Mouse (Mus musculus) lung, adult 2 months (tissue): Measurements from ENCODE around the gene Uvrag. TPM values are rescaled to one million over a fixed set of nuclear protein-coding genes. Genes with fewer than 3 reads are reported as not detected.

Source experiments
- DNase-seq: peaks from one replicate; pipeline ENCODE4 v3.0.0; 2022
- H3K4me1 ChIP-seq: fragments of 200-500 bp; 2 replicates; pipeline ENCODE4 v1.6.1; 2011; ENCODE audit warnings: low read length; ENCODE audit not compliant: control insufficient read depth, insufficient read depth
- H3K4me3 ChIP-seq: fragments of 200-500 bp; replicated peaks from 2 replicates; pipeline ENCODE3; 2011; ENCODE audit warnings: low read depth, mild to moderate bottlenecking, control low read depth, low read length; ENCODE audit errors: extremely low read depth
- CTCF ChIP-seq: fragments of 200-500 bp; IDR thresholded peaks from 2 replicates; pipeline ENCODE4 v1.5.1; 2011; ENCODE audit warnings: mild to moderate bottlenecking, low read length, control low read depth; ENCODE audit not compliant: insufficient read depth
- POLR2A ChIP-seq: fragments of 200-500 bp; IDR thresholded peaks from 2 replicates; pipeline ENCODE4 v1.6.1; 2011; ENCODE audit warnings: low read depth, mild to moderate bottlenecking, control low read depth, low read length, borderline replicate concordance; ENCODE audit errors: extremely low read depth
- WGBS: fragments of 180-500 bp; shearing (Covaris S2); methylation state at CpG from one replicate; pipeline ENCODE4 v1.1.7; 2018; 5-methylcytosine and 5-hydroxymethylcytosine counted together
- polyA plus RNA-seq: library from polyadenylated mRNA; depleted of rRNA; stranded (reverse); fragments of >200 nt; gene quantifications from 2 replicates; pipeline ENCODE4 v1.2.3, GENCODE M21; 2012

Uvrag gene
- polyA plus RNA-seq, 1 experiment: 35.4 TPM

DNA sequence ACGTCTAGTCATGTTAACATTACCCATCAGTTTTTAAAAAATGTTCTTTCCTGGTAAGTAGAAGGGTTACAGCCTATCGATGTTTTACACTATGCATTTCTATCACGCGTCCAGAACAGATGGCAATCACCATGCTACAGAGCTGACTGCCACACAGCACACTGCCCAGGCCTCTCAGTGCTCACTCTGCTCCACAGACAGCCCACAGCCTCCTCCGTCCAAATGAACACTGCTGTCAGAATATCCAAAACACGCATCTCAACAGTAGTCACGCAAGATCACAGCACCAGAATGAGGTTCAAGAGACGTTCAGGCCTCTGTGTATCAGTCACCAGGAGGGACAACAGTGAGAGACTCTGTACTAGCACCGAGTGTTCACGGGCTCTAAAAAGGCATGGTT lies 115.0 kb downstream of the Uvrag start:
- DNase-seq: no peak
- Histone ChIP-seq H3K4me1 (0 out of 2 replicates have a peak, but pooled peaks cover 2% of the 10 kb centered on the region), H3K4me3 (no peak overlapping the region)
- no peak for TF ChIP-seq CTCF
- TF ChIP-seq POLR2A: no peak
- 90% methylated on average over 10 of the region's 10 CpGs for WGBS

DNA sequence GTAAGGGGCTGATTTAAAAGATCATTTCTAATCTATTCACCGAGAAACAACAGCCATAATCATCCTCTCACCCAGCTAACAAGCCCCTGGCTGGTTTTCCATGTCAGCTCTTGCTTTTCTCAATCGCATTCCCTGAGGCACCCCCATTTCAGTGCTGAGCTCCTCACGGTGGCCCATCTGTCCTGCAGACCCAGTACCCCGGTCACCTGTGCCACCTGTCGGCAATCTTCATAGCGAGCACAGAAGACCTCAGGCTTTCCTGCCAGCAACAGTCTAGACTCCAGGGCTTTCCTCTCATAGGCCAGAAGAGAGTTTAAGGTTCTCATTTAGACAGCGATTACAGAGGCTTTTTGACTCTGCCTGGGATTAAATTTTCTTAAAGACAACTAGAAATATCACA lies 115.7 kb downstream of the Uvrag start:
- no peak for DNase-seq
- TF ChIP-seq CTCF (no peak), POLR2A (no peak)
- Histone ChIP-seq H3K4me1 (0 out of 2 replicates have a peak, but pooled peaks cover 4% of the 10 kb centered on the region), H3K4me3 (no peak overlapping the region)
- 87% methylated on average over 7 of the region's 7 CpGs for WGBS

GRCm38 (mm10) chr7:99024791-99025190 lies 116.2 kb downstream of the Uvrag start:
- no peak for TF ChIP-seq POLR2A
- no peak for TF ChIP-seq CTCF
- 0 out of 2 replicates have a peak, but pooled peaks cover 4% of the 10 kb centered on the region for H3K4me1 ChIP-seq
- no peak overlapping the region for H3K4me3 ChIP-seq
- no peak for DNase-seq
- 66% methylated on average over 6 of the region's 6 CpGs for WGBS

- DNase-seq: no peak
- 53% methylated on average over 3 of the region's 3 CpGs for WGBS
- H3K4me3 ChIP-seq: no peak overlapping the region
- TF ChIP-seq CTCF (no peak), POLR2A (no peak)
- peaks cover 4% of the 10 kb centered on the region; the same call in 1 of the 2 replicates for H3K4me1 ChIP-seq
Observed at GRCm38 (mm10) chr7:99023931-99024330, 117.0 kb downstream of the Uvrag start.

- WGBS: 71% methylated on average over 4 of the region's 4 CpGs
- Histone ChIP-seq H3K4me3 (no peak overlapping the region), H3K4me1 (peaks cover 4% of the 10 kb centered on the region; the same call in 1 of the 2 replicates)
- TF ChIP-seq CTCF: no peak
- no peak for TF ChIP-seq POLR2A
- no peak for DNase-seq
Observed at GRCm38 (mm10) chr7:99021277-99021676, 119.7 kb downstream of the Uvrag start.

DNA sequence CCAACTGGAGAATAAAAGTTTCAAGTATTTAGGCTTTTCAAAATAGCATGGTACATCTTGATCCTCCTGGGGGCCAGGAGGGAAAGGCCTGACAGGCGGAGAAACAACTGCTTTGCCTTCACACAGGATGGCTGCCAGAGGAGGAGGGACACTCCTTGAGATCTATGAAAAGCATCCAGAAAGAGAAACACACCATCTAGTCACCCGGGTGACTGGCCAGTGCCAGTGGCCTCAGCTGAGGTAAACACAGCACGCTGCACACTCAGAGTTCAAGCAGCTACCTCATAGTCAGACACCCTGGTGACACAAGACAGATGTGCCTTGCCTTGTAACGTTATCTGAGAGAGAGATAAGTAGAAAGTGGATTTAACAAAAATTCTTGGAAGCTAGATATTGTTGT lies 120.6 kb downstream of the Uvrag start:
- H3K4me1 ChIP-seq: peaks cover 4% of the 10 kb centered on the region; the same call in 1 of the 2 replicates
- no peak for TF ChIP-seq CTCF
- TF ChIP-seq POLR2A: no peak
- WGBS: 28% methylated on average over 4 of the region's 4 CpGs
- no peak for DNase-seq
- no peak overlapping the region for H3K4me3 ChIP-seq

GRCm38 (mm10) chr7:99017224-99017844 lies 123.6 kb downstream of the Uvrag start:
- TF ChIP-seq POLR2A (no peak), CTCF (no peak)
- WGBS: 74% methylated on average over 2 of the region's 2 CpGs
- peaks cover 2% of the 10 kb centered on the region; the same call in 1 of the 2 replicates for H3K4me1 ChIP-seq
- DNase-seq: no peak
- H3K4me3 ChIP-seq: no peak overlapping the region

GRCm38 (mm10) chr7:99015914-99016313 lies 125.0 kb downstream of the Uvrag start:
- WGBS: 74% methylated on average over 8 of the region's 8 CpGs

DNA sequence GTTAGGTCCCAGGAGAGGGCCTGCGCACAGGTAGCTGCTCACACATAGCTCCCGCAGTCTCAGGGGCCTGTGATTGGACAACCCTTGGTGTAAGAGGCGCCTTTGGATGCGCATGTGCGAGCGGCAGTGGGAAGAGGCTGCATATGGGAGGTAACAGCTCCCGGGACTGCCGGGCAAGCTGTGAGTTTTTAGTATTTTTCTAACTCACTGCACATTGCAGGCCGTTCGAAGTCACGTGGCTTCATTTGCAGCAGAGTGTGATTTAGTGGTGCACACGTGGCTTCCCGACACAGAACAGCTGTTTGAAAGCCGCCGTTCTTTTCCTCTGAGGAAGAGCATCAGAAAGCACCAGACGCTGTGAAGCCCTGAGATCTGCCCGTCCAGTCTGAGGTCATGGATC lies 125.5 kb downstream of the Uvrag start:
- Histone ChIP-seq H3K4me1 (peaks cover 1% of the 10 kb centered on the region; the same call in 1 of the 2 replicates), H3K4me3 (no peak overlapping the region)
- 73% methylated on average over 17 of the region's 17 CpGs for WGBS
- TF ChIP-seq POLR2A: no peak
- TF ChIP-seq CTCF: no peak
- DNase-seq: no peak

More at GRCm38 (mm10) chr7:99015914-99016313, 125.0 kb downstream of the Uvrag start:
- DNase-seq: no peak
- TF ChIP-seq CTCF (no peak), POLR2A (no peak)
- Histone ChIP-seq H3K4me3 (no peak overlapping the region), H3K4me1 (peaks cover 2% of the 10 kb centered on the region; the same call in 1 of the 2 replicates)

DNA sequence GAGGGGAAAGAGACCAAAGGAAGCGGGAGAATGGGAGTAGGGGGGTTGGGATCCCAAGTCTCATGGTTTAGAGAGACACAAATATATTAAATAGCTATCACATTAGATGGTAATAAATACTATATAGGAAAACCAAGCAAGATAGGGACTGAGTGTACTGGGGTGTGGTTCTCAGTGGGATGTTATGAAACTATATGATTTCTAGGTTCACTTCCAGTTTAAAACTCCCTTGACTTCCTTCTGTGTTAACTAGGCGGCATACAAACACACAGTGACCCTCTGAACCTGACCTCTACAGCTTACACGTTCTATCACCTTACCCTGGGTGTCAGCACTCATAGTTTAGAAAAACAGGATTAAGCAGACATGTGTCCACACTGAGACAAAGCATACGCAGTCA lies 126.3 kb downstream of the Uvrag start:
- H3K4me3 ChIP-seq: no peak overlapping the region
- no peaks in the 10 kb centered on the region; the same call in 1 of the 2 replicates for H3K4me1 ChIP-seq
- 73% methylated on average over 4 of the region's 4 CpGs for WGBS
- no peak for DNase-seq
- TF ChIP-seq POLR2A (no peak), CTCF (no peak)
